Mouse (Mus musculus) embryo, embryonic 11 days (tissue): ENCODE measurements around the gene Hpgd.

Experiments
- DNase-seq: peaks from one replicate; pipeline ENCODE4 v3.0.0-alpha.2; 2015

Gene Hpgd

GRCm38 (mm10) chr8:56328130-56328542 lies 33.8 kb downstream of the Hpgd start:
- DNase-seq = peak; percentile 16

GRCm38 (mm10) chr8:56335390-56336000 lies 41.1 kb downstream of the Hpgd start:
- no peak for DNase-seq

- no peak for DNase-seq
These were observed 42.4 kb downstream of the Hpgd start for GRCm38 (mm10) chr8:56336771-56337170.

- DNase-seq = no peak
These were observed 49.1 kb downstream of the Hpgd start for GRCm38 (mm10) chr8:56343505-56343904.

GRCm38 (mm10) chr8:56343940-56344339 lies 49.6 kb downstream of the Hpgd start:
- DNase-seq = no peak

- no peak for DNase-seq
These were observed 50.0 kb downstream of the Hpgd start for GRCm38 (mm10) chr8:56344359-56344758.

- DNase-seq = no peak
These were observed 51.4 kb downstream of the Hpgd start for GRCm38 (mm10) chr8:56345641-56346420.

- DNase-seq = no peak
These were observed 68.8 kb downstream of the Hpgd start for GRCm38 (mm10) chr8:56363180-56363579.
